Mouse (Mus musculus): Measurements from ENCODE around the gene Dynlt1b.
"Not testable (repeated sequence)": the region's sequence is repeated elsewhere in the genome, so short reads cannot be mapped to it uniquely, and the experiment has no call there.

The Dynlt1b gene

GRCm38 (mm10) chr17:6465735-6466134 is 35.8 kb downstream of the Dynlt1b start:
- not testable (repeated sequence) for DNase-seq (ENCODE audit: low read depth)

GRCm38 (mm10) chr17:6467638-6468461 is 37.9 kb downstream of the Dynlt1b start:
- not testable (repeated sequence) for DNase-seq (ENCODE audit: low read depth)

- DNase-seq (ENCODE audit: low read depth), result not testable (repeated sequence)
These were observed 40.1 kb downstream of the Dynlt1b start for GRCm38 (mm10) chr17:6470031-6470430.

- not testable (repeated sequence) for DNase-seq (ENCODE audit: low read depth)
These were observed 40.8 kb downstream of the Dynlt1b start for GRCm38 (mm10) chr17:6470671-6471070.

- DNase-seq (ENCODE audit: low read depth), result not testable (repeated sequence)
These were observed 45.4 kb downstream of the Dynlt1b start for GRCm38 (mm10) chr17:6475270-6475669.

- DNase-seq (ENCODE audit: low read depth), result not testable (repeated sequence)
These were observed 46.0 kb downstream of the Dynlt1b start for GRCm38 (mm10) chr17:6475913-6476312.

GRCm38 (mm10) chr17:6476495-6476947 is 46.6 kb downstream of the Dynlt1b start:
- peak; percentile 41 for DNase-seq (ENCODE audit: low read depth)

- peak; percentile 31 for DNase-seq (ENCODE audit: low read depth)
These were observed 47.1 kb downstream of the Dynlt1b start for GRCm38 (mm10) chr17:6477026-6477425.

- not testable (repeated sequence) for DNase-seq (ENCODE audit: low read depth)
These were observed 51.1 kb downstream of the Dynlt1b start for GRCm38 (mm10) chr17:6480855-6481589.

GRCm38 (mm10) chr17:6481590-6481963 is 51.7 kb downstream of the Dynlt1b start:
- DNase-seq (ENCODE audit: low read depth), result not testable (repeated sequence)

GRCm38 (mm10) chr17:6482248-6482647 is 52.3 kb downstream of the Dynlt1b start:
- DNase-seq (ENCODE audit: low read depth), result not testable (repeated sequence)

Data from naive thymus-derived CD4-positive, alpha-beta T cell, adult 2 months (primary cell).